Mouse (Mus musculus): ENCODE results near the gene Arhgap27.
"Not testable (repeated sequence)": the region's sequence is repeated elsewhere in the genome, so short reads cannot be mapped to it uniquely, and the experiment has no call there.

The Arhgap27 gene

GRCm38 (mm10) chr11:103292152-103292889 is 71.2 kb downstream of the Arhgap27 start:
- peak; percentile 63 to 73 for DNase-seq

- not testable (repeated sequence) for DNase-seq
Observed at GRCm38 (mm10) chr11:103290841-103291240, 72.7 kb downstream of the Arhgap27 start.

DNA sequence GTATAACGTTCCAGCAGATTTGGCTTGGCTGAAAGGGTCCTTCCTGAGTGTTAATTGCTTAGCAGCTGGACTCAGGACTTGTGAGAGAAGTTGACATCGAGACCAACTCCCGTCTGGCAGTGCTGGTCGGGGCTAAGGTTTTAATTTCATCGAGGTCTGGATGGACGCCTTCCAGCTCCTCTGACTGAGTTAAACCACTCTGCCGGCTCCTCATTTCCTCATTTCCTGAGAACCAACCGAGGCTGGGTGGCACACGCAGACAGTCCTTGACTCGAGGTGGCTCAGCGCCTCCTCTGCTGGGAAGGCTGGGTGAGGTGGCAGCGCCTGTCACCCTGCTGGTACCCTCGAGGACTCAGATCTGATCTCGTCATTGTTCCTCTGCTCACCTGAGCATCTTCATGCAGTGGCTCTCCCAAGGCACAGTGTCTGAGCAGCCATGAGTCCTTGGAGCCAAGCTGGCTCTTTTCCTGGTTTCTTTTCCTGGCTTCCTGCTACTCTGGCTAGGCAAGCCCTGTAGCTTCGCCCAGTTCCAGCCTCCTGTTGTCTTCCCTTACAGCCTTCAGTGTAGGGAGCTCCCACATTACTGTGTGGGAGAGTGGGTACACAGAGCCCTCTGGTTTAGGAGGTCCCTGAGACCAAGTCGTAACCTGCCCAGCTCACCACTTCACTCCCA is 75.1 kb downstream of the Arhgap27 start:
- DNase-seq, result peak; percentile 36 to 54

GRCm38 (mm10) chr11:103286910-103287309 is 76.6 kb downstream of the Arhgap27 start:
- DNase-seq, result no peak

DNA sequence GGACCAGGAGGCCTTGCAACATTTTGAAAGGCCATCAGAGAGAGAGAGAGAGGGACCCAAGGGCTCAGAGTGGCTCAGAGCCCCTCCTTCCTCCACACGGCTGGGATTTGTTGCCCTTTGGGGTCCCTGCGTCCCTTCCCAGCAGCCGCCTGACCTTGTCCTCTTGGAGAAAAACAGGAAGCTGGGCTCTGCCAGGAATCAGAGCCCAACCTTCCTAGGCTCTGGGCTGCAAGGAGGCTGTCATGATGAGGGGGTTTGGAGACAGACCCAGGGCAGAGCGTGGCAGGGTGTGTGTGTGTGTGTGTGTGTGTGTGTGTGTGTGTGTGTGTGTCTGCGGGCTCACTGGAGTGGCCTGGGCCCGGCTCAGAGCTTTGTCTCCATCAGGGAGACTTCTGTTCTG is 77.5 kb downstream of the Arhgap27 start:
- peak; percentile 65 to 75 for DNase-seq

DNA sequence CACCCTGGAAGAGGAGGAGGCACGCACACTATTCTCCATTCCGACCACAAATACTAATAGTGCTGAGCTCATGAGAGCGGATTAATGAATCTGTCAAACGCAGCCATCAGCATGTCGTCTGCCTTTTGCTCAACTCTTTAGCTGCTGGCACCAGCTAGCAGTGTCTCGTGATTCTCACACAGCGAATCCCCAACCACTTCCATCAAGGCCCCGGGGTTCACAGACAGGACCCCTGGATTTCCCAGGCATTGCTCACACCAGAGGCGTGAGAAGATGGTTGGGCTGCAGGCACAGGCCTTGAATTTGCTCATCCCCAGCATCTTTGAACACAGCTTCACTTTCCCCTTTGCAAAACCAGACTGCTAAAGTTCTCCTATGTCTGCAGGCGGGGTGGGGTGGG is 78.2 kb downstream of the Arhgap27 start:
- no peak for DNase-seq

DNA sequence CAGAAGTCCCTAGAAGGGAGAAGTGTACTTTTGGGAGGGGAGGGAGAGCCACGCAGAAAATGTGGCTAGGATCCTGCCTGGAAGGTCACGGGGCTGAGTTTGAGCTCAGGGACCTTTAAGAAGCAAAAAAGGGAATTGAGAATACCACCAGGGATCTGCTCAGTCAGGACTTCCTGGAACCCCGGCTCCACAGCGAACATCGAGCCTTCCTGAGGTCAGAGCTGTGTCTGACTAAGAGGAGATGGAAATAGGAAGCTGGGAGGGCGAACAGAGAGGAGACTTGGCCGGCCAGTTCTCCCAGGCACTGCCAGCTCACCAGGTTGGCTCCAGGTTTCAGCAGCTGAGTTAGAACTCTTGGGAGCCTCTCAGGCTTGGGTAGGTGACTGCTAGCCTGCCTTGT is 81.7 kb downstream of the Arhgap27 start:
- no peak for DNase-seq
